Mouse (Mus musculus) erythroblast, embryonic 14.5 days (primary cell): ENCODE results near the gene Mapk9.
"Not testable (repeated sequence)": the region's sequence is repeated elsewhere in the genome, so short reads cannot be mapped to it uniquely, and the experiment has no call there.

ENCODE experiments used
- GATA1 ChIP-seq: IDR thresholded peaks from 2 replicates; pipeline ENCODE4 v1.6.1; 2012; ENCODE audit warnings: low read length, inconsistent platforms, mixed read lengths
- TAL1 ChIP-seq: IDR thresholded peaks from 3 replicates; pipeline ENCODE4 v1.6.1; 2012; ENCODE audit warnings: low read length, inconsistent platforms, mixed read lengths

GRCm38 (mm10) chr11:49810696-49811095 is 35.9 kb upstream of the Mapk9 start:
- not testable (repeated sequence) for TF ChIP-seq GATA1, TAL1
